Mouse (Mus musculus) hindbrain, embryonic 11.5 days (tissue): ENCODE measurements around the gene Armh3. TPM values are rescaled to one million over a fixed set of nuclear protein-coding genes. Genes with fewer than 3 reads are reported as not detected.

Source experiments
- ATAC-seq: fragments of 200-750 bp; cut with Nextera tagmentation; 2 replicates; pipeline ENCODE4 v1.8.0; 2017; ENCODE audit warnings: mild to moderate bottlenecking, moderate TSS enrichment, moderate library complexity; ENCODE audit not compliant: low FRiP score
- DNase-seq: peaks from one replicate; pipeline ENCODE4 v3.0.0-alpha.2; 2015; ENCODE audit warnings: low spot score
- H3K27ac ChIP-seq: fragments of 300-500 bp; sonication (generic); 2 replicates; pipeline ENCODE4 v1.5.1; 2014; ENCODE audit warnings: mild to moderate bottlenecking, low read depth, low read length
- H3K27me3 ChIP-seq: fragments of 300-500 bp; sonication (generic); 2 replicates; pipeline ENCODE4 v1.6.1; 2014; ENCODE audit warnings: mild to moderate bottlenecking, low read length, moderate library complexity, mixed read lengths; ENCODE audit not compliant: control insufficient read depth, insufficient read depth
- H3K36me3 ChIP-seq: fragments of 300-500 bp; sonication (generic); 2 replicates; pipeline ENCODE4 v1.6.1; 2014; ENCODE audit warnings: mild to moderate bottlenecking, low read length, moderate library complexity, mixed read lengths; ENCODE audit not compliant: control insufficient read depth, insufficient read depth
- H3K4me1 ChIP-seq: fragments of 300-500 bp; sonication (generic); replicated peaks from 2 replicates; pipeline ENCODE4 v1.6.1; 2014; ENCODE audit warnings: low read length, mixed read lengths; ENCODE audit not compliant: control insufficient read depth, insufficient read depth
- H3K4me2 ChIP-seq: fragments of 300-500 bp; sonication (generic); replicated peaks from 2 replicates; pipeline ENCODE4 v1.6.1; 2014; ENCODE audit warnings: mild to moderate bottlenecking, low read depth, low read length
- H3K4me3 ChIP-seq: fragments of 300-500 bp; sonication (generic); 2 replicates; pipeline ENCODE4 v1.5.1; 2014; ENCODE audit warnings: low read depth, low read length
- H3K9ac ChIP-seq: fragments of 300-500 bp; sonication (generic); 2 replicates; pipeline ENCODE4 v1.6.1; 2014; ENCODE audit warnings: low read depth, low read length
- H3K9me3 ChIP-seq: fragments of 300-500 bp; sonication (generic); 2 replicates; pipeline ENCODE4 v1.6.1; 2016; ENCODE audit warnings: low read length; ENCODE audit not compliant: control insufficient read depth
- WGBS: fragments of 180-500 bp; shearing (Covaris S2); extraction: QIAGEN DNeasy Blood & Tissue Kit; methylation state at CpG from one replicate; pipeline ENCODE4 v1.1.7; 2014; 5-methylcytosine and 5-hydroxymethylcytosine counted together
- polyA plus RNA-seq: library from polyadenylated mRNA; unstranded; fragments of >200 nt; fragmentation: Nextera tagmentation; extraction: Ambion mirVana; gene quantifications from 2 replicates; pipeline ENCODE4 v1.2.1, GENCODE M21; 2014

The Armh3 gene
- polyA plus RNA-seq, 1 experiment from 2014 or later: 15.3 TPM

DNA sequence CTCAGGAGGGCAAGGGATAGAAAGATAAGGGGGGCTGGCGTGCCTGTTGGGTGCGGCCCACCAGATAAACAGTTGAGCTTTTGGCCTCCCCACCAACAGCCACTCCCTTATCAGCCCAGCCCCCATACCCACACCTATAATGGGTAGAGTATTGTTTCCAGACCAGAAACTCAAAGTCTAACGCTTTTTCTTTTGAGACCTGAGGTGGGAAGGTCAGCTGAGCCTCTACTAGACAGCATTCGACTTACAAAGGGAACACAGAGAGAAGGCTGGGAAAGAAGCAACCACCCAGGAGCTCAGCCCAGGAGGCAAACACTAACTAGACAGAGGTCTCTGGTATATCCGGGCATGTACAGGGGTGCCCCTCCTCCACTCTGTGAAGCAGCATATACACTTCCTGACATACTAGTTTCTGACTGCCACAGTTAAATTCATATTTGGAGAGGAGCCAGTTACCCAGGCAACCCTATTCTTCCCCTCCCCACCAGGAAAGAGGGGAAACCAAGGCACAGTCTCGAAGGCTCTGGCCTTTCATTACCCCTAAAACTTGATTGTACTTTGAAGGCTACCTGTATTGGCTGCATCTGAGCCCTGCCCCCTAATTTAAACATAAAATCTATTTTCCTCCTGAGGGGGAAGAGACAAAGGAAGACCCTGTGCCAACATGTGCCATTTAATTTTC is 39.1 kb upstream of the Armh3 start:
- Histone ChIP-seq H3K4me1 (peaks cover 23% of the 10 kb centered on the region), H3K4me2 (peak overlapping the region; percentile 99), H3K4me3 (peak overlapping the region; percentile 86), H3K27me3 (no peaks in the 10 kb centered on the region), H3K9ac (peak overlapping the region; percentile 89), H3K36me3 (peaks cover 22% of the 10 kb centered on the region), H3K9me3 (no peaks in the 10 kb centered on the region), H3K27ac (0 out of 2 replicates have a peak overlapping the region, but pooled peaks have one; percentile 44)
- WGBS: 17% methylated on average over 6 of the region's 6 CpGs
- no peak for ATAC-seq
- DNase-seq: peak; percentile 23

- Histone ChIP-seq H3K27me3 (no peaks in the 10 kb centered on the region), H3K36me3 (peaks cover 29% of the 10 kb centered on the region), H3K4me2 (peak overlapping the region; percentile 99), H3K27ac (no peak overlapping the region), H3K9ac (peak overlapping the region; percentile 89; the same call in 1 of the 2 replicates), H3K4me3 (peak overlapping the region; percentile 86), H3K4me1 (peaks cover 22% of the 10 kb centered on the region), H3K9me3 (no peaks in the 10 kb centered on the region)
- DNase-seq (peak; percentile 44), ATAC-seq (no peak)
- WGBS: 78% methylated on average over 13 of the region's 13 CpGs
Observed at GRCm38 (mm10) chr19:46036477-46037242, 38.4 kb upstream of the Armh3 start.

- Histone ChIP-seq H3K27ac (no peak overlapping the region), H3K27me3 (no peaks in the 10 kb centered on the region), H3K9ac (no peak overlapping the region), H3K36me3 (peaks cover 30% of the 10 kb centered on the region), H3K4me2 (no peak overlapping the region), H3K4me1 (peaks cover 16% of the 10 kb centered on the region), H3K4me3 (no peak overlapping the region), H3K9me3 (no peaks in the 10 kb centered on the region)
- DNase-seq (no peak), ATAC-seq (no peak)
- 87% methylated on average over 13 of the region's 13 CpGs for WGBS
Observed at GRCm38 (mm10) chr19:46035971-46036370, 37.7 kb upstream of the Armh3 start.

- Histone ChIP-seq H3K36me3 (peaks cover 30% of the 10 kb centered on the region), H3K27me3 (no peaks in the 10 kb centered on the region), H3K9me3 (no peaks in the 10 kb centered on the region), H3K4me3 (no peak overlapping the region), H3K27ac (no peak overlapping the region), H3K4me1 (peaks cover 7% of the 10 kb centered on the region), H3K9ac (no peak overlapping the region), H3K4me2 (no peak overlapping the region)
- 93% methylated on average over 11 of the region's 11 CpGs for whole genome bisulfite sequencing
- ATAC-seq: no peak
- no peak for DNase-seq
Observed at GRCm38 (mm10) chr19:46033911-46034310, 35.6 kb upstream of the Armh3 start.

DNA sequence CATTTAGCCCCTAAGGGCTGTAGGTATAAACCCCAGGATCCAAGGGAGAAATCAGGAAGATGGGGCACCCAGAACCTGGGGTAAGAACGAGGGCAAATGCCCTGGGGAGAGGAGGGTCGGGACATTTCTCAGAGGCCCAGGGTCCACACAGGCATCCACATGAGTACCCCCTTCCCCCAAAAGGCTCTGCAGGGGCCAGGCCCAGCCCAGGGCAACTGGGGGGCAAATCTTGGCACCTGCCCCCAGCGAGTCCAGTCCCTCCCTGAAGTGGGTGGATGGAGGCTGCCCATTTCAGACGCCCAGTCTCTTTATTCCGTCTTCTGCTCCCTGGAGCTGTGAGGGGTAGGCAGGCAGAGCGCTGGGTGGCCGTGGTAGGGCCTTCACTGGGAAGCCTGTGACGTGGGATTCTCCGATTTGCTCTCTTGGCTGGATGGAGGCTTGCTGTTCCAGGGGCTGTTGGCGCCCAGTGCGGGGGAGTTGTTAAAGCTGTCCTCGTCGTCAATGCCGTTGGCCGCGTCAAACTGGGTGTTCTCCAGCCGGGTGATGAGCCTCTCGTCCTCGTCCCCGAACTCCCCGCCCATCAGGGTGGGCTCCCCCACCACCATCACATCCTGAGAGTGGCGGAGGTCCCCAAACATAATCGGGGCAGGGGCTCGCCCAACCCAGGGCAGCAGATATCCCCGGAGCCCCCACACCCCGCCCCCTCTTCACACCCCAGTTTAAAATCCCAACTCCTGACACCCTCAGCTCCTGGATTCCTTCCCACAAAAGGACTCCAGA is 34.6 kb upstream of the Armh3 start:
- DNase-seq: no peak
- ATAC-seq: no peak
- H3K27ac ChIP-seq: no peak overlapping the region
- H3K9ac ChIP-seq: no peak overlapping the region
- H3K4me1 ChIP-seq: peaks cover 5% of the 10 kb centered on the region
- peaks cover 30% of the 10 kb centered on the region for H3K36me3 ChIP-seq
- H3K4me3 ChIP-seq: no peak overlapping the region
- WGBS: 92% methylated on average over 26 of the region's 26 CpGs
- no peaks in the 10 kb centered on the region for H3K9me3 ChIP-seq
- H3K4me2 ChIP-seq: no peak overlapping the region
- no peaks in the 10 kb centered on the region for H3K27me3 ChIP-seq

DNA sequence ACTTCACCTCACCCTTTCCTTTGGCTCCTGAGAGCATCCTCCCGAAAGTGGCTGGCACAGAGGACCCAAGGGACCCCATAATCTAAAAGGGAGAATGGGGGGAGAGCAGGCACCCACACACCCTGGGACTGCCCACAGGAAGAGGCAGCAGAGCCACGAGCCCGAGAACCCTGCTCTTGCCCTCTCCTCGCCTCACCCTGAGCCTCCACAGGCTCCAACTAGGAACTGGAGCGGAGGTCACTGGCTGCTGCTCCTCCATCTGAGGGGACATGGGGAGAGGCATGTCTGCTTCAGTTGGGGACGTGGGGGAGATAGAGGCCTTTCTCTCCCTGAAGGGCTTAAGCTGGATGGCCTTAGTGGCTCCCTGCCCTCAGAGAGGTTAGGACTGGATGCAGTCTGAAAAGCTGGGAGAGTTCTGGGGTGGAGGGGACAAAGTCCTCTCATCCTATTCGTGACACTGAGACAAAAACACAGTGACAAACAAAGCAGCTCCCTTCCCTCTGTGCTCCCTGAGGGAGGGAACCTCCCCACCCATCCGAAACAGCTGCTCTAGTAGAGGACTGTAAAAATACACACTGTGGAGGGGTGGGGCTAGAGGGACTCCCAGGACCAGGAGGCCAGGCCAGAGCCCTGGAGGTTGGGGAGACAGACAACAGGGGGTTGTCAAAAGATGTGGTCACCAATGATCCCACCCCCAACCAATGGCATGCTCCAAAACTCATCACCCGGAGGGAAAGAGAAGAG is 33.6 kb upstream of the Armh3 start:
- Histone ChIP-seq H3K27me3 (no peaks in the 10 kb centered on the region), H3K27ac (peak overlapping the region; percentile 54; the same call in 1 of the 2 replicates), H3K9me3 (no peaks in the 10 kb centered on the region), H3K36me3 (peaks cover 30% of the 10 kb centered on the region), H3K4me2 (no peak overlapping the region), H3K4me3 (no peak overlapping the region), H3K9ac (no peak overlapping the region), H3K4me1 (no peaks in the 10 kb centered on the region; the same call in 1 of the 2 replicates)
- DNase-seq: no peak
- 72% methylated on average over 9 of the region's 9 CpGs for WGBS
- 0 out of 2 replicates have a peak, but pooled peaks have one; percentile 45 for ATAC-seq

GRCm38 (mm10) chr19:46030196-46030983 is 32.1 kb upstream of the Armh3 start:
- Histone ChIP-seq H3K27ac (no peak overlapping the region), H3K4me3 (no peak overlapping the region), H3K4me2 (no peak overlapping the region), H3K4me1 (no peaks in the 10 kb centered on the region), H3K36me3 (peaks cover 22% of the 10 kb centered on the region), H3K27me3 (no peaks in the 10 kb centered on the region), H3K9ac (no peak overlapping the region), H3K9me3 (no peaks in the 10 kb centered on the region)
- 94% methylated on average over 10 of the region's 10 CpGs for WGBS
- no peak for DNase-seq
- ATAC-seq: no peak
